Mouse (Mus musculus): ENCODE data around the gene Gas6. TPM values are rescaled to one million over a fixed set of nuclear protein-coding genes. Genes with fewer than 3 reads are reported as not detected.

Gas6 gene
- total and polyA plus RNA-seq, 3 experiments: not detected

DNA sequence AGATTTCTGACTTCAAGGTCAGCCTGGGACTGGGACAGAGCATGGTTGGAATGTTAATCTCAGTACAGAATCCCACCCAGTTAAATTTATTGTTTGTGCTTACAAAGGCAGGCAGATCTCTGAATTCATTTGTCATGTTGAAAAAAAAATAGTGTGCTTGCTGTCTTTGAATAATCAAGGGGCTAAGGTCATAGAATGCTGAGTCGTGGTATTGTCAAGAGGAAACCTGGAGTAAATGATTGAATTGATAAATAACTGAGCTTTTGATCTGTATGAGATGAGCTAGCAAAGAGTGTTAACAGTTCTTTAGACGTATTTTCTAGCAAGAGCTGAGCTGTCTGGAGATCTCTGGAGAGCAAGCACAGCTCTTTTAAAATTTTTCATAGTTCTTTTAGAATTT lies 42.8 kb upstream of the Gas6 start:
- no peaks in the 10 kb centered on the region for H3K9me3 ChIP-seq (replicated peaks; ENCODE audit: insufficient read depth, low read length)
- no peak for DNase-seq (ENCODE audit: low read depth, low spot score)
- H3K4me3 ChIP-seq (ENCODE audit: control insufficient read depth in 1 of 2, insufficient read depth in 1 of 2, low read depth in 2 of 2, low read length in 2 of 2): no peak overlapping the region
- no peaks in the 10 kb centered on the region for H3K36me3 ChIP-seq (ENCODE audit: control insufficient read depth in 1 of 2, insufficient read depth in 2 of 2, low read length in 2 of 2)
- no peak overlapping the region for H3K9ac ChIP-seq (ENCODE audit: control insufficient read depth, low read depth, low read length, poor library complexity, severe bottlenecking)
- H3K4me1 ChIP-seq (ENCODE audit: control insufficient read depth in 1 of 2, insufficient read depth in 2 of 2, low read length in 2 of 2): peaks cover 0 to under 1% of the 10 kb centered on the region in 2 experiments; a peak in 1 of 4 replicates
- no peak for TF ChIP-seq MAX (IDR thresholded peaks at IDR 0.05; ENCODE audit: low read length)
- no peak for TF ChIP-seq MYB (IDR thresholded peaks at IDR 0.05; ENCODE audit: low read depth, low read length)
- no peak for TF ChIP-seq USF1 (IDR thresholded peaks at IDR 0.05; ENCODE audit: low read depth, low read length)
- TF ChIP-seq POLR2A (IDR thresholded peaks at IDR 0.05; ENCODE audit: control insufficient read depth in 1 of 2, insufficient read depth in 1 of 2, low read depth in 1 of 2, low read length in 2 of 2, poor library complexity in 1 of 2): no peak
- no peak for TF ChIP-seq CTCF (IDR thresholded peaks at IDR 0.05 in 2 of 3, conservative IDR thresholded peaks at IDR 0.05 in 1 of 3; ENCODE audit: control insufficient read depth in 1 of 3, insufficient read depth in 1 of 3, low read depth in 2 of 3, low read length in 3 of 3, poor library complexity in 1 of 3, severe bottlenecking in 1 of 3)
- TF ChIP-seq CHD2 (IDR thresholded peaks at IDR 0.05; ENCODE audit: low read length): no peak
- no peak for TF ChIP-seq POLR2AphosphoS5 (IDR thresholded peaks at IDR 0.05; ENCODE audit: borderline replicate concordance, low read depth, low read length)
- TF ChIP-seq MAFK (IDR thresholded peaks at IDR 0.05; ENCODE audit: borderline replicate concordance, low read depth, low read length): no peak
- TF ChIP-seq ZNF384 (IDR thresholded peaks at IDR 0.05; ENCODE audit: low read depth, low read length): no peak
- no peak for TF ChIP-seq MYC (IDR thresholded peaks at IDR 0.05; ENCODE audit: low read depth, low read length)
- no peak for TF ChIP-seq UBTF (IDR thresholded peaks at IDR 0.05; ENCODE audit: borderline replicate concordance, insufficient read depth, low read depth, low read length)
- no peak for TF ChIP-seq MEF2A (IDR thresholded peaks at IDR 0.05; ENCODE audit: extremely low read depth, insufficient replicate concordance, low read depth, low read length, poor library complexity, severe bottlenecking)
- TF ChIP-seq CHD1 (IDR thresholded peaks at IDR 0.05; ENCODE audit: low read depth, low read length): no peak
- no peaks in the 10 kb centered on the region for H3K79me2 ChIP-seq (ENCODE audit: control insufficient read depth, insufficient read depth, low read length, poor library complexity)
- peaks cover 0 to 6% of the 10 kb centered on the region in 2 experiments; a peak in 3 of 4 replicates for H3K27me3 ChIP-seq (ENCODE audit: control insufficient read depth in 1 of 2, insufficient read depth in 2 of 2, low read length in 2 of 2)
- no peak overlapping the region for H3K27ac ChIP-seq (ENCODE audit: control insufficient read depth, low read depth, low read length)

DNA sequence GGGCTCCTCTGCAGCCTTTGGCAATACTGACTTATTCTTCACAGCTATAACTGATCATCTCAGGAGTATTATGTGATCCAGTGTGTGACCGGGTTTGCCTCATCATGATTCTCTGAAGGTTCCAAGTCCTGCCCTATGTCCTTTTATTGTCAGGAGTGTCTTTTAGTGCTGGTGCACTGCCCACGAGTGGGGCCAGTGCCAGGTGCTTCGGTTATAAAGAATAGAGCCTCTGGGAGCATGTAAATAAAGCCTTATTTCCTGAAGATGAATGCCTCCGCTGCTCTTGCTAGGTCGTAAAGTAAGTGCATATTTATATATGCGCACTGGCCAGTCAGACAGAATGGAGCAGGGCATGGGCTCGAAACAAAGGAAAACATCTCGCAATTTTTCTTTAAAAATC lies 38.8 kb upstream of the Gas6 start:
- peaks cover 0 to 14% of the 10 kb centered on the region in 2 experiments; a peak in 2 of 4 replicates for H3K36me3 ChIP-seq (ENCODE audit: control insufficient read depth in 1 of 2, insufficient read depth in 2 of 2, low read length in 2 of 2)
- H3K4me1 ChIP-seq (ENCODE audit: control insufficient read depth in 1 of 2, insufficient read depth in 2 of 2, low read length in 2 of 2): peaks cover 9 to 26% of the 10 kb centered on the region in 2 experiments
- H3K27ac ChIP-seq (ENCODE audit: control insufficient read depth, low read depth, low read length): no peak overlapping the region
- no peak for DNase-seq (ENCODE audit: low read depth, low spot score)
- peaks cover 0 to 1% of the 10 kb centered on the region in 2 experiments; a peak in 2 of 4 replicates for H3K27me3 ChIP-seq (ENCODE audit: control insufficient read depth in 1 of 2, insufficient read depth in 2 of 2, low read length in 2 of 2)
- H3K9ac ChIP-seq (ENCODE audit: control insufficient read depth, low read depth, low read length, poor library complexity, severe bottlenecking): no peak overlapping the region
- TF ChIP-seq ELF1 (IDR thresholded peaks at IDR 0.05; ENCODE audit: low read depth, low read length) (no peak), CHD2 (IDR thresholded peaks at IDR 0.05; ENCODE audit: low read length) (no peak), KAT2A (conservative IDR thresholded peaks at IDR 0.05; ENCODE audit: low read depth, low read length) (no peak), MYC (IDR thresholded peaks at IDR 0.05; ENCODE audit: low read depth, low read length) (no peak), TCF12 (IDR thresholded peaks at IDR 0.05; ENCODE audit: low read depth, low read length) (no peak), USF2 (IDR thresholded peaks at IDR 0.05; ENCODE audit: borderline replicate concordance in 1 of 2, insufficient read depth in 1 of 2, low read depth in 1 of 2, low read length in 2 of 2) (no peak), RCOR1 (IDR thresholded peaks at IDR 0.05; ENCODE audit: low read depth, low read length) (no peak), MAX (IDR thresholded peaks at IDR 0.05; ENCODE audit: low read length) (no peak), TAL1 (IDR thresholded peaks at IDR 0.05; ENCODE audit: low read length) (no peak), NRF1 (IDR thresholded peaks at IDR 0.05; ENCODE audit: insufficient read depth, low read depth, low read length, poor library complexity, severe bottlenecking) (no peak)
- H3K9me3 ChIP-seq (replicated peaks; ENCODE audit: insufficient read depth, low read length): no peaks in the 10 kb centered on the region
- H3K79me2 ChIP-seq (ENCODE audit: control insufficient read depth, insufficient read depth, low read length, poor library complexity): no peaks in the 10 kb centered on the region
- H3K4me3 ChIP-seq (ENCODE audit: control insufficient read depth in 1 of 2, insufficient read depth in 1 of 2, low read depth in 2 of 2, low read length in 2 of 2): no peak overlapping the region

Measured in MEL (cell line).